Mouse (Mus musculus) liver, embryonic 11.5 days (tissue): ENCODE data around the gene Arhgap24. TPM values are rescaled to one million over a fixed set of nuclear protein-coding genes. Genes with fewer than 3 reads are reported as not detected.

Experiments used
- ATAC-seq: fragments of 200-750 bp; cut with Nextera tagmentation; replicated peaks from 2 replicates; pipeline ENCODE4 v1.8.0; 2017; ENCODE audit warnings: moderate number of reproducible peaks, mild to moderate bottlenecking, moderate TSS enrichment, moderate library complexity; ENCODE audit not compliant: low FRiP score
- DNase-seq: peaks from one replicate; pipeline ENCODE4 v3.0.0-alpha.2; 2017; ENCODE audit warnings: low spot score
- H3K27ac ChIP-seq: fragments of 300-500 bp; sonication (generic); 2 replicates; pipeline ENCODE4 v1.5.1; 2014; ENCODE audit warnings: mild to moderate bottlenecking, low read depth, low read length, control low read depth
- H3K27me3 ChIP-seq: fragments of 300-500 bp; sonication (generic); replicated peaks from 2 replicates; pipeline ENCODE4 v1.6.1; 2014; ENCODE audit warnings: low read length, mixed read lengths; ENCODE audit not compliant: control insufficient read depth, insufficient read depth
- H3K36me3 ChIP-seq: fragments of 300-500 bp; sonication (generic); 2 replicates; pipeline ENCODE4 v1.6.1; 2014; ENCODE audit warnings: mild to moderate bottlenecking, low read length, moderate library complexity, mixed read lengths; ENCODE audit not compliant: control insufficient read depth, insufficient read depth
- H3K4me1 ChIP-seq: fragments of 300-500 bp; sonication (generic); replicated peaks from 2 replicates; pipeline ENCODE4 v1.6.1; 2014; ENCODE audit warnings: low read length, mixed read lengths; ENCODE audit not compliant: control insufficient read depth, insufficient read depth
- H3K4me2 ChIP-seq: fragments of 300-500 bp; sonication (generic); 2 replicates; pipeline ENCODE4 v1.6.1; 2014; ENCODE audit warnings: mild to moderate bottlenecking, control low read depth, moderate library complexity
- H3K4me3 ChIP-seq: fragments of 300-500 bp; sonication (generic); 2 replicates; pipeline ENCODE4 v1.5.1; 2014; ENCODE audit warnings: low read depth, low read length, control low read depth
- H3K9ac ChIP-seq: fragments of 300-500 bp; sonication (generic); 2 replicates; pipeline ENCODE4 v1.6.1; 2014; ENCODE audit warnings: low read depth, low read length, control low read depth
- H3K9me3 ChIP-seq: fragments of 300-500 bp; sonication (generic); 2 replicates; pipeline ENCODE4 v1.6.1; 2016; ENCODE audit warnings: low read length, inconsistent platforms, mixed read lengths; ENCODE audit not compliant: control insufficient read depth
- WGBS: fragments of 180-500 bp; shearing (Covaris S2); extraction: QIAGEN DNeasy Blood & Tissue Kit; methylation state at CpG from one replicate; pipeline ENCODE4 v1.1.7; 2014; 5-methylcytosine and 5-hydroxymethylcytosine counted together
- polyA plus RNA-seq: library from polyadenylated mRNA; unstranded; fragments of >200 nt; fragmentation: Nextera tagmentation; extraction: Ambion mirVana; gene quantifications from 2 replicates; pipeline ENCODE4 v1.2.1, GENCODE M21; 2014

Gene Arhgap24
- polyA plus RNA-seq: 5.0 and 5.3 TPM in 2 replicates

GRCm38 (mm10) chr5:102481215-102482211 lies at the start of gene Arhgap24:
Gene Arhgap24, plus strand, starts transcription at chr5:102481391.
- ATAC-seq (peak; percentile 76), DNase-seq (peak; percentile 67)
- Histone ChIP-seq H3K4me3 (peak within 1 kb of the TSS; percentile 55), H3K4me1 (peaks cover 2% of the 10 kb centered on the region; the same call in 1 of the 2 replicates), H3K27ac (peak within 1 kb of the TSS; percentile 71), H3K27me3 (peaks cover 4% of the 10 kb centered on the region; the same call in 1 of the 2 replicates), H3K4me2 (peak within 1 kb of the TSS; percentile 72), H3K36me3 (no peaks in the 10 kb centered on the region), H3K9ac (peak within 1 kb of the TSS; percentile 60; the same call in 1 of the 2 replicates), H3K9me3 (no peaks in the 10 kb centered on the region)
- 2% methylated on average over 43 of the region's 44 CpGs for WGBS

DNA sequence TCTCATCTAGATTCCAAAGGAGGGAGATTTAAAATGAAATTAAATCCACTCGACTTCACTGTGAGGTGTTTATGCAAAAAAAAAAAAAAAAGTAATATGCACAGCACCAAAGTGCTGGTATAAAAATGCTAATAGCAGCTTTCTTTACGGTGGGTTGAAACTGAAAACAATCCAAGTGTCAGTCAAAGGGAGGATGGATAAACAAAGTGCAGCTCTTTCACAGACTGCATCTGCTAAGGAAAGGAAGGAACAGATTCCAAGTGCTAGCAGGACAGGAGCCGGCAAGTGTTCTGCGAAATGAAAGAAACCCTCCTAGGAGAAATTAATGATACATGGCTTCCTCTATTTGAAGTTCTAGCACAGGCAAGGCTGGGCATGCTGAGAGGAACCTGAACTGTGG lies 47.0 kb upstream of the Arhgap24 start:
- DNase-seq: no peak
- no peaks in the 10 kb centered on the region for H3K27me3 ChIP-seq
- H3K9ac ChIP-seq: no peak overlapping the region
- 54% methylated on average over 4 of the region's 4 CpGs for WGBS
- H3K4me3 ChIP-seq: no peak overlapping the region
- no peaks in the 10 kb centered on the region for H3K9me3 ChIP-seq
- H3K4me2 ChIP-seq: no peak overlapping the region
- H3K36me3 ChIP-seq: no peaks in the 10 kb centered on the region
- no peak overlapping the region for H3K27ac ChIP-seq
- H3K4me1 ChIP-seq: no peaks in the 10 kb centered on the region
- no peak for ATAC-seq

DNA sequence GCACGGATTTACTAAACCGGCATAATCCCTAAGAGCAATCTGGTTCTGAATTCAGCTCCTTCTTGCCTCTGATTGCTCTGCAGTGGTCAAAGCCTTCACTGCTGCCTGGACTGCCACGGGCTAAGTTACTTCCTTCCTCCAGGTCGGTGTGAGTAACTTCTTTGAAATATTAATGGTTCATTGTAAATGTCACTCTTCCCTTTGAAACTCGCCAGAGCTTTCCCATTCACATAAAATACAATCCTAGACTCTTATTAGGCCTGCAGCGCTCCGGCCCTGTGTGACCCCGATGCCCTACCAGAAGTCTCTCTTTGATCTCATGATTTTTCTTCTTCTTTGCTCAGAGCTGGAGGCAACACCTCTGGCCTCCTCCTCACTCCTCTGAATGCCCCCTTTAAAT lies 44.6 kb upstream of the Arhgap24 start:
- ATAC-seq (no peak), DNase-seq (no peak)
- WGBS: 65% methylated on average over 8 of the region's 8 CpGs
- no peak overlapping the region for H3K9ac ChIP-seq
- H3K36me3 ChIP-seq: no peaks in the 10 kb centered on the region
- H3K9me3 ChIP-seq: no peaks in the 10 kb centered on the region
- H3K27me3 ChIP-seq: no peaks in the 10 kb centered on the region
- H3K27ac ChIP-seq: no peak overlapping the region
- no peak overlapping the region for H3K4me2 ChIP-seq
- H3K4me3 ChIP-seq: no peak overlapping the region
- H3K4me1 ChIP-seq: no peaks in the 10 kb centered on the region

- Histone ChIP-seq H3K9ac (no peak overlapping the region), H3K36me3 (no peaks in the 10 kb centered on the region), H3K4me2 (no peak overlapping the region), H3K4me3 (no peak overlapping the region), H3K27ac (no peak overlapping the region), H3K27me3 (no peaks in the 10 kb centered on the region), H3K9me3 (no peaks in the 10 kb centered on the region), H3K4me1 (no peaks in the 10 kb centered on the region)
- DNase-seq (no peak), ATAC-seq (no peak)
- 80% methylated on average over 9 of the region's 9 CpGs for WGBS
Measured at GRCm38 (mm10) chr5:102439119-102439877, 41.9 kb upstream of the Arhgap24 start.

DNA sequence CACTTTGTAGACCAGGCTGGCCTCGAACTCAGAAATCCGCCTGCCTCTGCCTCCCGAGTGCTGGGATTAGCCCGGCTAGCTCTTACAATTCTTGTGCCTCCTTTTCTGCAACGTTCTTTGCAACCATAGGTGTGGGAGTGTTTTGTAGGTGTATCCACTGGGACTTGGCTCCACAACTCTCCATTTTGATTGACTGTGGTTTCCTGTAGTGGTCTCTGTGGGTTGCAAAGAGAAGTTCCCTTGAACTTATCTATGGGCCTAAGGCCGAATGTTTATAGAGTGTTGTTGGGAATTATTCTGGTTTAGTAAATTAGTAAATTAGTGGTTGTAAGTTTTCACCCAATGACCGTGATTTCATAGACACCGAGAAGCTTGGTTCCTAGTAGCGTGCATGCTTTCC lies 33.8 kb upstream of the Arhgap24 start:
- Histone ChIP-seq H3K4me1 (no peaks in the 10 kb centered on the region), H3K27ac (no peak overlapping the region), H3K4me2 (no peak overlapping the region), H3K27me3 (no peaks in the 10 kb centered on the region), H3K36me3 (no peaks in the 10 kb centered on the region), H3K9ac (no peak overlapping the region), H3K9me3 (no peaks in the 10 kb centered on the region), H3K4me3 (no peak overlapping the region)
- no peak for ATAC-seq
- no peak for DNase-seq
- WGBS: 67% methylated on average over 9 of the region's 9 CpGs

GRCm38 (mm10) chr5:102450897-102451296 lies 30.3 kb upstream of the Arhgap24 start:
- H3K36me3 ChIP-seq: no peaks in the 10 kb centered on the region
- no peak overlapping the region for H3K4me3 ChIP-seq
- H3K9ac ChIP-seq: no peak overlapping the region
- 72% methylated on average over 2 of the region's 2 CpGs for WGBS
- no peak overlapping the region for H3K4me2 ChIP-seq
- no peak overlapping the region for H3K27ac ChIP-seq
- H3K9me3 ChIP-seq: no peaks in the 10 kb centered on the region
- ATAC-seq (no peak), DNase-seq (no peak)
- no peaks in the 10 kb centered on the region for H3K27me3 ChIP-seq
- no peaks in the 10 kb centered on the region for H3K4me1 ChIP-seq

GRCm38 (mm10) chr5:102452079-102452797 lies 29.0 kb upstream of the Arhgap24 start:
- 87% methylated on average over 7 of the region's 7 CpGs for WGBS
- H3K9ac ChIP-seq: no peak overlapping the region
- no peak overlapping the region for H3K4me2 ChIP-seq
- H3K9me3 ChIP-seq: no peaks in the 10 kb centered on the region
- no peaks in the 10 kb centered on the region for H3K27me3 ChIP-seq
- H3K4me3 ChIP-seq: no peak overlapping the region
- H3K4me1 ChIP-seq: no peaks in the 10 kb centered on the region
- no peak overlapping the region for H3K27ac ChIP-seq
- DNase-seq: no peak
- ATAC-seq: no peak
- no peaks in the 10 kb centered on the region for H3K36me3 ChIP-seq

- Histone ChIP-seq H3K9me3 (no peaks in the 10 kb centered on the region), H3K4me1 (no peaks in the 10 kb centered on the region), H3K9ac (no peak overlapping the region), H3K4me3 (no peak overlapping the region), H3K4me2 (no peak overlapping the region), H3K27me3 (no peaks in the 10 kb centered on the region), H3K36me3 (no peaks in the 10 kb centered on the region), H3K27ac (no peak overlapping the region)
- DNase-seq: no peak
- WGBS: 87% methylated on average over 2 of the region's 2 CpGs
- ATAC-seq: no peak
Measured at GRCm38 (mm10) chr5:102453324-102453723, 27.9 kb upstream of the Arhgap24 start.
